Mouse (Mus musculus): ENCODE results near the gene Tmem265. TPM values are rescaled to one million over a fixed set of nuclear protein-coding genes. Genes with fewer than 3 reads are reported as not detected.

The Tmem265 gene
- total RNA-seq, 2 experiments from 2014 or later = not detected

Other genes starting within 250 kb of the Tmem265 start
- 10 to 100 TPM; 26.8 to 34.5 TPM for gene Zfp768, start 215.8 kb upstream of the Tmem265 start, total RNA-seq (2021)
- 10 to 100 TPM; 10.4 to 13.0 TPM for gene Zfp747, start 185.3 kb upstream of the Tmem265 start, total RNA-seq (2021)
- 1 to 10 TPM; 4.1 to 5.0 TPM for gene 9130019O22Rik, start 174.2 kb upstream of the Tmem265 start, total RNA-seq (2021)
- 1 to 10 TPM; 8.2 to 8.4 TPM for gene E430018J23Rik, start 167.8 kb upstream of the Tmem265 start, total RNA-seq (2021)
- gene Zfp764, start 154.6 kb upstream of the Tmem265 start, total RNA-seq (2021) = 1 to 10 TPM; 6.6 to 6.9 TPM
- gene Zfp688, start 139.3 kb upstream of the Tmem265 start, total RNA-seq (2021) = 10 to 100 TPM in 1 of 2 experiments, 1 to 10 TPM in 1; 9.9 to 11.4 TPM
- gene Zfp689, start 112.2 kb upstream of the Tmem265 start, total RNA-seq (2021) = 1 to 10 TPM; 3.9 to 4.1 TPM
- 10 to 100 TPM; 42.7 to 56.1 TPM for gene Prr14, start 101.8 kb upstream of the Tmem265 start, total RNA-seq (2021)
- gene Fbrs, start 82.2 kb upstream of the Tmem265 start, total RNA-seq (2021) = 10 to 100 TPM; 67.2 to 81.1 TPM
- 10 to 100 TPM; 71.7 to 78.8 TPM for gene Srcap, start 49.4 kb upstream of the Tmem265 start, total RNA-seq (2021)
- gene Gm42715, start 41.8 kb upstream of the Tmem265 start, total RNA-seq (2021) = 10 to 100 TPM; 18.3 to 21.1 TPM
- gene Phkg2, start 11.9 kb downstream of the Tmem265 start, total RNA-seq (2021) = 10 to 100 TPM; 37.1 to 38.0 TPM
- 1 to 10 TPM; 8.4 to 8.5 TPM for gene Ccdc189, start 27.2 kb downstream of the Tmem265 start, total RNA-seq (2021)
- 10 to 100 TPM; 54.1 to 64.1 TPM for gene Rnf40, start 27.4 kb downstream of the Tmem265 start, total RNA-seq (2021)
- gene Zfp629, start 54.4 kb downstream of the Tmem265 start, total RNA-seq (2021) = 10 to 100 TPM; 16.4 to 16.5 TPM
- gene Bcl7c, start 147.5 kb downstream of the Tmem265 start, total RNA-seq (2021) = 10 to 100 TPM; 53.4 to 88.2 TPM
- 1 to 10 TPM; 3.3 to 4.8 TPM for gene Ctf1, start 151.3 kb downstream of the Tmem265 start, total RNA-seq (2021)
- gene Ctf2, start 170.8 kb downstream of the Tmem265 start, total RNA-seq (2021) = not detected
- 10 to 100 TPM; 10.7 to 14.4 TPM for gene Fbxl19, start 183.2 kb downstream of the Tmem265 start, total RNA-seq (2021)
- 10 to 100 TPM; 28.5 to 30.7 TPM for gene Orai3, start 208.4 kb downstream of the Tmem265 start, total RNA-seq (2021)
- 10 to 100 TPM; 30.3 to 40.4 TPM for gene Setd1a, start 215.3 kb downstream of the Tmem265 start, total RNA-seq (2021)
- gene Gm49388, start 224.2 kb downstream of the Tmem265 start, total RNA-seq (2021) = 1 to 10 TPM; 2.4 to 3.0 TPM
- gene Hsd3b7, start 239.2 kb downstream of the Tmem265 start, total RNA-seq (2021) = 10 to 100 TPM; 31.5 to 40.4 TPM